Mouse (Mus musculus) kidney, postnatal 0 days (tissue): ENCODE measurements around the gene Sec23a. TPM values are rescaled to one million over a fixed set of nuclear protein-coding genes. Genes with fewer than 3 reads are reported as not detected.
"Not testable (repeated sequence)": the region's sequence is repeated elsewhere in the genome, so short reads cannot be mapped to it uniquely, and the experiment has no call there.

Experiments
- ATAC-seq: fragments of 200-750 bp; cut with Nextera tagmentation; replicated peaks from 2 replicates; pipeline ENCODE4 v1.8.0; 2017; ENCODE audit warnings: low read depth, moderate number of reproducible peaks, moderate TSS enrichment, moderate library complexity; ENCODE audit not compliant: low FRiP score
- DNase-seq: peaks from one replicate; pipeline ENCODE4 v3.0.0-alpha.2; 2016; ENCODE audit warnings: low spot score
- H3K27ac ChIP-seq: fragments of 300-500 bp; sonication (generic); 2 replicates; pipeline ENCODE4 v1.5.1; 2014; ENCODE audit warnings: mild to moderate bottlenecking
- H3K27me3 ChIP-seq: fragments of 300-500 bp; sonication (generic); 2 replicates; pipeline ENCODE4 v1.6.1; 2014; ENCODE audit warnings: low read length, mixed read lengths; ENCODE audit not compliant: insufficient read depth
- H3K36me3 ChIP-seq: fragments of 300-500 bp; sonication (generic); 2 replicates; pipeline ENCODE4 v1.6.1; 2014; ENCODE audit warnings: low read length, mixed read lengths; ENCODE audit not compliant: insufficient read depth
- H3K4me1 ChIP-seq: fragments of 300-500 bp; sonication (generic); replicated peaks from 2 replicates; pipeline ENCODE4 v1.6.1; 2014; ENCODE audit warnings: antibody characterized with exemption, low read length, mixed read lengths; ENCODE audit not compliant: insufficient read depth
- H3K4me2 ChIP-seq: fragments of 300-500 bp; sonication (generic); 2 replicates; pipeline ENCODE4 v1.6.1; 2014; ENCODE audit warnings: mild to moderate bottlenecking, low read length, moderate library complexity, mixed read lengths
- H3K4me3 ChIP-seq: fragments of 300-500 bp; sonication (generic); replicated peaks from 2 replicates; pipeline ENCODE4 v1.5.1; 2014; ENCODE audit warnings: low read depth, low read length
- H3K9ac ChIP-seq: fragments of 300-500 bp; sonication (generic); 2 replicates; pipeline ENCODE4 v1.6.1; 2014; ENCODE audit warnings: low read depth, low read length
- H3K9me3 ChIP-seq: fragments of 300-500 bp; sonication (generic); replicated peaks from 2 replicates; pipeline ENCODE4 v1.6.1; 2016; ENCODE audit warnings: low read length, inconsistent platforms, mixed read lengths
- CTCF ChIP-seq: IDR thresholded peaks from 2 replicates; pipeline ENCODE4 v1.5.1; 2016; ENCODE audit warnings: antibody characterized with exemption, low read depth, mild to moderate bottlenecking, moderate library complexity
- WGBS: fragments of 180-500 bp; shearing (Covaris S2); extraction: QIAGEN DNeasy Blood & Tissue Kit; methylation state at CpG from one replicate; pipeline ENCODE4 v1.1.7; 2014; 5-methylcytosine and 5-hydroxymethylcytosine counted together
- polyA plus RNA-seq: library from polyadenylated mRNA; unstranded; fragments of >200 nt; fragmentation: Nextera tagmentation; extraction: Ambion mirVana; gene quantifications from 2 replicates; pipeline ENCODE4 v1.2.1, GENCODE M21; 2015

The Sec23a gene
- polyA plus RNA-seq: 49.5 and 56.9 TPM in 2 replicates

- H3K4me1 ChIP-seq: peaks cover 12% of the 10 kb centered on the region
- H3K4me2 ChIP-seq: peak within 1 kb of the TSS; percentile 86
- H3K27ac ChIP-seq: peak within 1 kb of the TSS; percentile 94
- H3K27me3 ChIP-seq: no peaks in the 10 kb centered on the region
- ATAC-seq (peak; percentile 98), DNase-seq (peak; percentile 99)
- under 1% methylated on average over 48 of the region's 48 CpGs for WGBS
- no peaks in the 10 kb centered on the region for H3K9me3 ChIP-seq
- H3K36me3 ChIP-seq: peaks cover 2% of the 10 kb centered on the region; the same call in 1 of the 2 replicates
- peak within 1 kb of the TSS; percentile 70 for H3K4me3 ChIP-seq
- peak within 1 kb of the TSS; percentile 82 for H3K9ac ChIP-seq
- 0 out of 2 replicates have a peak, but pooled peaks have one; percentile 1 for TF ChIP-seq CTCF
Observed at GRCm38 (mm10) chr12:59011844-59012709, at the start of gene Sec23a. TSS of gene Sec23a (minus strand) at chr12:59012017.

GRCm38 (mm10) chr12:59060993-59061595 lies 49.3 kb upstream of the Sec23a start, which contains the start of gene Trappc6b:
TSS of gene Trappc6b (minus strand) at chr12:59061472.
- WGBS: under 1% methylated on average over 49 of the region's 49 CpGs

GRCm38 (mm10) chr12:59060322-59060721 lies 48.5 kb upstream of the Sec23a start:
- ATAC-seq (no peak), DNase-seq (peak; percentile 7)
- no peaks in the 10 kb centered on the region for H3K9me3 ChIP-seq
- H3K4me3 ChIP-seq: peak overlapping the region; percentile 72
- peak overlapping the region; percentile 95 for H3K9ac ChIP-seq
- peak overlapping the region; percentile 92; the same call in 1 of the 2 replicates for H3K27ac ChIP-seq
- H3K4me1 ChIP-seq: 0 out of 2 replicates have a peak, but pooled peaks cover 6% of the 10 kb centered on the region
- peak overlapping the region; percentile 67 for H3K4me2 ChIP-seq
- no peaks in the 10 kb centered on the region for H3K27me3 ChIP-seq
- 0 out of 2 replicates have a peak, but pooled peaks cover 8% of the 10 kb centered on the region for H3K36me3 ChIP-seq
- 44% methylated on average over 4 of the region's 4 CpGs for WGBS
- TF ChIP-seq CTCF: no peak

More at GRCm38 (mm10) chr12:59060993-59061595, 49.3 kb upstream of the Sec23a start, which contains the start of gene Trappc6b:
- Histone ChIP-seq H3K9me3 (no peaks in the 10 kb centered on the region), H3K4me3 (peak within 1 kb of the TSS; percentile 72), H3K9ac (peak within 1 kb of the TSS; percentile 95), H3K36me3 (0 out of 2 replicates have a peak, but pooled peaks cover 7% of the 10 kb centered on the region), H3K4me1 (0 out of 2 replicates have a peak, but pooled peaks cover 6% of the 10 kb centered on the region), H3K27me3 (no peaks in the 10 kb centered on the region), H3K4me2 (peak within 1 kb of the TSS; percentile 67), H3K27ac (peak within 1 kb of the TSS; percentile 92)
- DNase-seq: peak; percentile 88
- TF ChIP-seq CTCF: peak; percentile 24; the same call in 1 of the 2 replicates
- peak; percentile 97 for ATAC-seq

- peaks cover 11% of the 10 kb centered on the region; the same call in 1 of the 2 replicates for H3K36me3 ChIP-seq
- not testable (repeated sequence) for ATAC-seq, H3K27ac ChIP-seq, DNase-seq, H3K9me3 ChIP-seq, H3K4me1 ChIP-seq, H3K9ac ChIP-seq, H3K27me3 ChIP-seq, H3K4me3 ChIP-seq, H3K4me2 ChIP-seq
- WGBS: 86% methylated on average over 5 of the region's 5 CpGs
Observed at GRCm38 (mm10) chr12:59058242-59058641, 46.4 kb upstream of the Sec23a start.

GRCm38 (mm10) chr12:59056222-59056621 lies 44.4 kb upstream of the Sec23a start:
- Histone ChIP-seq H3K4me1 (0 out of 2 replicates have a peak, but pooled peaks cover 6% of the 10 kb centered on the region), H3K36me3 (peaks cover 11% of the 10 kb centered on the region; the same call in 1 of the 2 replicates), H3K9ac (no peak overlapping the region), H3K9me3 (no peaks in the 10 kb centered on the region), H3K4me3 (no peak overlapping the region), H3K27ac (no peak overlapping the region), H3K27me3 (no peaks in the 10 kb centered on the region), H3K4me2 (no peak overlapping the region)
- TF ChIP-seq CTCF: no peak
- 97% methylated on average over 11 of the region's 11 CpGs for whole genome bisulfite sequencing
- DNase-seq: no peak
- ATAC-seq: no peak
